Mouse (Mus musculus) 3T3-L1 (cell line): ENCODE measurements around the gene Tmem247.

Experiments used
- DNase-seq: peaks from one replicate; pipeline ENCODE4 v3.0.0-alpha.2; 2015; ENCODE audit warnings: low read depth, low spot score

The Tmem247 gene

GRCm38 (mm10) chr17:86913003-86913607, 4.0 kb upstream of the Tmem247 start:
- no peak for DNase-seq

- DNase-seq, result no peak
Measured at GRCm38 (mm10) chr17:86915540-86915939, 1.6 kb upstream of the Tmem247 start.

GRCm38 (mm10) chr17:86918786-86919185, 1.6 kb downstream of the Tmem247 start:
- peak; percentile 63 for DNase-seq

- peak; percentile 69 for DNase-seq
Measured at GRCm38 (mm10) chr17:86919729-86920128, 2.6 kb downstream of the Tmem247 start.

- DNase-seq, result no peak
Measured at GRCm38 (mm10) chr17:86924679-86925078, 7.5 kb downstream of the Tmem247 start.

GRCm38 (mm10) chr17:86926836-86927235, 9.7 kb downstream of the Tmem247 start:
- no peak for DNase-seq

- DNase-seq, result no peak
Measured at GRCm38 (mm10) chr17:86929355-86929754, 12.2 kb downstream of the Tmem247 start.

- no peak for DNase-seq
Measured at GRCm38 (mm10) chr17:86929981-86930380, 12.8 kb downstream of the Tmem247 start.

- no peak for DNase-seq
Measured at GRCm38 (mm10) chr17:86932896-86933295, 15.7 kb downstream of the Tmem247 start.

GRCm38 (mm10) chr17:86937064-86937463, 19.9 kb downstream of the Tmem247 start:
- peak; percentile 19 for DNase-seq

GRCm38 (mm10) chr17:86937497-86938155, 20.5 kb downstream of the Tmem247 start:
- DNase-seq, result peak; percentile 70

- DNase-seq, result no peak
Measured at GRCm38 (mm10) chr17:86938683-86939082, 21.5 kb downstream of the Tmem247 start.

- no peak for DNase-seq
Measured at GRCm38 (mm10) chr17:86942112-86942511, 25.0 kb downstream of the Tmem247 start.

GRCm38 (mm10) chr17:86943158-86943557, 26.0 kb downstream of the Tmem247 start:
- DNase-seq, result no peak

- DNase-seq, result no peak
Measured at GRCm38 (mm10) chr17:86946078-86946477, 28.9 kb downstream of the Tmem247 start.

- DNase-seq, result no peak
Measured at GRCm38 (mm10) chr17:86947840-86948796, 31.0 kb downstream of the Tmem247 start, which contains the start of gene Atp6v1e2. TSS of gene Atp6v1e2 (minus strand) at chr17:86947897.

GRCm38 (mm10) chr17:86948801-86949200, 31.7 kb downstream of the Tmem247 start:
- no peak for DNase-seq

GRCm38 (mm10) chr17:86957239-86957638, 40.1 kb downstream of the Tmem247 start:
- no peak for DNase-seq

GRCm38 (mm10) chr17:86957968-86958367, 40.8 kb downstream of the Tmem247 start:
- no peak for DNase-seq

- DNase-seq, result peak; percentile 61
Measured at GRCm38 (mm10) chr17:86961301-86961841, 44.2 kb downstream of the Tmem247 start.

GRCm38 (mm10) chr17:86962297-86962893, 45.2 kb downstream of the Tmem247 start:
- peak; percentile 100 for DNase-seq
